Mouse (Mus musculus) hindbrain, embryonic 10.5 days (tissue): Measurements from ENCODE around the gene Nfkbib. TPM values are rescaled to one million over a fixed set of nuclear protein-coding genes. Genes with fewer than 3 reads are reported as not detected.
A peak's percentile ranks its signal among the peaks of the same experiment; 100 is the strongest.

ENCODE experiments used
- DNase-seq: peaks from one replicate; pipeline ENCODE4 v3.0.0-alpha.2; 2017; ENCODE audit warnings: low spot score
- H3K27ac ChIP-seq: fragments of 300-500 bp; sonication (generic); 2 replicates; pipeline ENCODE4 v1.5.1; 2016; ENCODE audit warnings: mild to moderate bottlenecking, moderate library complexity
- H3K27me3 ChIP-seq: fragments of 300-500 bp; sonication (generic); 2 replicates; pipeline ENCODE4 v1.6.1; 2016; ENCODE audit warnings: mild to moderate bottlenecking; ENCODE audit not compliant: poor library complexity, insufficient read depth, severe bottlenecking
- H3K36me3 ChIP-seq: fragments of 300-500 bp; sonication (generic); 2 replicates; pipeline ENCODE4 v1.6.1; 2016; ENCODE audit warnings: mild to moderate bottlenecking, moderate library complexity
- H3K4me1 ChIP-seq: fragments of 300-500 bp; sonication (generic); replicated peaks from 2 replicates; pipeline ENCODE4 v1.6.1; 2016; ENCODE audit warnings: mild to moderate bottlenecking
- H3K4me3 ChIP-seq: fragments of 300-500 bp; sonication (generic); 2 replicates; pipeline ENCODE4 v1.5.1; 2016; ENCODE audit warnings: mild to moderate bottlenecking, moderate library complexity
- H3K9me3 ChIP-seq: fragments of 300-500 bp; sonication (generic); 2 replicates; pipeline ENCODE4 v1.6.1; 2016; ENCODE audit warnings: mild to moderate bottlenecking, moderate library complexity
- WGBS: fragments of 180-500 bp; shearing (Covaris S2); methylation state at CpG from one replicate; pipeline ENCODE4 v1.1.7; 2016; 5-methylcytosine and 5-hydroxymethylcytosine counted together
- polyA plus RNA-seq: library from polyadenylated mRNA; unstranded; fragments of >200 nt; fragmentation: Nextera tagmentation; extraction: Ambion mirVana; gene quantifications from 2 replicates; pipeline ENCODE4 v1.2.1, GENCODE M21; 2016

Nfkbib gene
- polyA plus RNA-seq, 1 experiment from 2014 or later = 61.1 TPM

DNA sequence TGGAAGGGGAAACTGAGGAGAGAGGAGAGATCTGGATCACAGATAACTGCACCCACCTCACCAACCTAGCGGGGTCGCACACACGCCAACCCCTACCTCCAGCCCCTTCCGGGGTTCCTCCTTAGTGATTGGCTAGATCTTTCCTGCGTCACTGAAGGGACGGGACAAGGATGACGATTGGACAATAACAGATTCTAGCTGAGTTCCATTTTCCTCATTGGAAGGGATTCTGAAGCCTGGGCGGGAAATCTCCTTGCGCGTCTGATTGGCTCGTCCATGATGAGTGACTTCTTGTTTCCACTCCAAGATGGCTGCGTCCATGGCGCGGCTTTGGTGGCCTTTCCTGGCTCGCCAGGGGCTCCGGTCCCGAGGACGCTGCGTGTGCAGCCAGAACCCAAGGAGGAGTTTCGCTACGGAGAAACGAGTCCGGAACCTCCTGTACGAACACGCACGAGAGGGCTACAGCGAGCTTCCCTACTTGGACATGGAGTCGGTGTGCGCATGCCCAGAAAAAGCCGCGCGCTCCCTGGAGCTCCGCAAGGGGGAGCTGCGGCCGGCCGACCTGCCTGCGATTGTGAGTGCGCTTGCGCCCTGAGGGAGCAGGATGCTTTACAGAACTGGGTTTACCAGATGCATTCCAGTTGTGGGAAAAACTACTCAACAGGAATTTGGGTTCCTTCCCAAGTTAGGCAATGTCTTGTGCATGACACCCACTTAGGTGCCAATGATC lies 25.4 kb downstream of the Nfkbib start, which contains the start of the genes Mrps12 and Sars2:
Gene Mrps12, minus strand, starts transcription at position 112 of the 730 bp plus-strand sequence.
Gene Sars2, plus strand, starts transcription at position 284 of the 730 bp plus-strand sequence.
- Histone ChIP-seq H3K27ac (peak within 1 kb of the TSS; percentile 93), H3K4me1 (peaks cover 18% of the 10 kb centered on the region), H3K27me3 (no peaks in the 10 kb centered on the region), H3K9me3 (no peaks in the 10 kb centered on the region), H3K4me3 (peak within 1 kb of the TSS; percentile 69), H3K36me3 (peaks cover 65% of the 10 kb centered on the region)
- peak; percentile 96 for DNase-seq
- WGBS = under 1% methylated on average over 39 of the region's 39 CpGs

GRCm38 (mm10) chr7:28741368-28741708 lies 26.0 kb downstream of the Nfkbib start:
- Histone ChIP-seq H3K4me3 (peak overlapping the region; percentile 69), H3K4me1 (peaks cover 18% of the 10 kb centered on the region), H3K9me3 (no peaks in the 10 kb centered on the region), H3K36me3 (peaks cover 65% of the 10 kb centered on the region), H3K27me3 (no peaks in the 10 kb centered on the region), H3K27ac (peak overlapping the region; percentile 93)
- no peak for DNase-seq
- WGBS = under 1% methylated on average over 13 of the region's 13 CpGs

- Histone ChIP-seq H3K9me3 (no peaks in the 10 kb centered on the region), H3K27ac (peak overlapping the region; percentile 93), H3K4me3 (peak overlapping the region; percentile 69), H3K4me1 (peaks cover 18% of the 10 kb centered on the region), H3K36me3 (peaks cover 65% of the 10 kb centered on the region), H3K27me3 (no peaks in the 10 kb centered on the region)
- WGBS = 43% methylated on average over 9 of the region's 9 CpGs
- no peak for DNase-seq
These were observed 26.4 kb downstream of the Nfkbib start for GRCm38 (mm10) chr7:28740949-28741348.

- Histone ChIP-seq H3K27ac (no peak overlapping the region), H3K27me3 (no peaks in the 10 kb centered on the region), H3K4me3 (0 out of 2 replicates have a peak overlapping the region, but pooled peaks have one; percentile 4), H3K9me3 (no peaks in the 10 kb centered on the region), H3K4me1 (peaks cover 18% of the 10 kb centered on the region), H3K36me3 (peaks cover 56% of the 10 kb centered on the region)
- 94% methylated on average over 21 of the region's 21 CpGs for WGBS
- no peak for DNase-seq
These were observed 27.5 kb downstream of the Nfkbib start for GRCm38 (mm10) chr7:28739829-28740228.

DNA sequence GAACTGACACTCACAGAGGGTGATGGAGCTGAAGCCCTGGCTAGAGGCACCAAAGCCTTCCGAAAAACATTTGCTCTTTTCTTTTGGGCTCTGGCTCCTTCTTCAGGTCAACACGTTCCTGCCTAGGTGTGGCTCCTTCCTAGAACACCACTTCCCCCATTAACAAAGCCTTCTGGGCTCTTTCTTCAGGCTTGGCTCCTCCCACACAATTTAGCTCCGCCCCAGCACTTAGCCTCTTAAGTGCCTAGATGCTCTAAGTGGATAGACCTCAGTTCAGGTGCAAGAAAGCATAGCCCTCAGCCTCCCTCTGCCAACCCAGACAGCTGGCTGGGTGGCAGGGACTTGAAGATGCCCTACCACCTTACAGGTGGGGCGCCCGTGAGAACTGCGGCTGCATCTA lies 31.6 kb downstream of the Nfkbib start:
- Histone ChIP-seq H3K4me3 (no peak overlapping the region), H3K36me3 (peaks cover 53% of the 10 kb centered on the region), H3K27ac (no peak overlapping the region), H3K9me3 (peaks cover 7% of the 10 kb centered on the region), H3K27me3 (peaks cover 21% of the 10 kb centered on the region), H3K4me1 (peaks cover 21% of the 10 kb centered on the region)
- no peak for DNase-seq
- 82% methylated on average over 6 of the region's 6 CpGs for WGBS

- peaks cover 17% of the 10 kb centered on the region for H3K4me1 ChIP-seq
- H3K27me3 ChIP-seq = peaks cover 21% of the 10 kb centered on the region
- H3K27ac ChIP-seq = peak overlapping the region; percentile 78
- DNase-seq = no peak
- H3K4me3 ChIP-seq = peak overlapping the region; percentile 56
- peaks cover 30% of the 10 kb centered on the region for H3K36me3 ChIP-seq
- 5% methylated on average over 11 of the region's 11 CpGs for WGBS
- H3K9me3 ChIP-seq = peaks cover 7% of the 10 kb centered on the region
These were observed 34.1 kb downstream of the Nfkbib start for GRCm38 (mm10) chr7:28733211-28733610.

DNA sequence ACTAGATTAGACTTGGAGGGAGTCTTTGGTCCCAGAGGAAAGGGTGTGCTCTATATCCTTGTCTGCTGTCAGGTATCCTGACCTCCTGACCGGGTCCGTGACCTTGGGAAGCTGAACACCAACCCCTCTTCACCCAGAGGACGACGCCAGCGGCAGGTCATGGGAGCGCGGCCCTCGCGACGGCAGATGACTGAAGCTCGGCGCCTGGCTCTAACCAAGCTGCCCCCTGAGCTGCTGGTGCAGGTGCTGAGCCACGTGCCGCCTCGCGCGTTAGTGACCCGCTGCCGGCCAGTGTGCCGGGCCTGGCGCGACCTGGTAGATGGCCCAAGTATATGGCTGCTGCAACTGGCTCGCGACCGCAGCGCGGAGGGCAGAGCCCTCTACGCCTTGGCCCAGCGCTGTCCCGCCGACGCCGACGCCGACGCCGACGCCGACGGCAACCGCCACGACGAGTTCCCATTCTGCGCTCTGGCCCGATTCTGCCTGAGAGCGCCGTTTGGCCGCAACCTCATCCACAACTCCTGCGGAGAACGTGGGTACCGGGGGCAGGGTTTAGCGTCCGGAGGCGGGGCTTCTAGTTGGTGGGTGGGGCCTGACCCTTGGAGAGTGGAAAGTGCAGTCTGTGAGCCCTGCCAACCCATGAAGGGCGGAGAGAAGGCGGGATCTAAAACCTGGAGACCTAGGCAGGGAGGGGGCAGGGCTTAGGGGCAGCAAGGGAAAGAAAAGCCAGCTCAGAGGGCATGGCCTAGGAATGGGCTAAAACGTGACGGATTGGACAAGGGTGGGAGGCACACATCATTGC lies 34.8 kb downstream of the Nfkbib start:
- peaks cover 7% of the 10 kb centered on the region for H3K9me3 ChIP-seq
- 2% methylated on average over 58 of the region's 58 CpGs for WGBS
- H3K4me3 ChIP-seq = peak overlapping the region; percentile 56
- peaks cover 21% of the 10 kb centered on the region for H3K4me1 ChIP-seq
- H3K27me3 ChIP-seq = peaks cover 21% of the 10 kb centered on the region
- peaks cover 24% of the 10 kb centered on the region for H3K36me3 ChIP-seq
- peak; percentile 85 for DNase-seq
- H3K27ac ChIP-seq = peak overlapping the region; percentile 78

DNA sequence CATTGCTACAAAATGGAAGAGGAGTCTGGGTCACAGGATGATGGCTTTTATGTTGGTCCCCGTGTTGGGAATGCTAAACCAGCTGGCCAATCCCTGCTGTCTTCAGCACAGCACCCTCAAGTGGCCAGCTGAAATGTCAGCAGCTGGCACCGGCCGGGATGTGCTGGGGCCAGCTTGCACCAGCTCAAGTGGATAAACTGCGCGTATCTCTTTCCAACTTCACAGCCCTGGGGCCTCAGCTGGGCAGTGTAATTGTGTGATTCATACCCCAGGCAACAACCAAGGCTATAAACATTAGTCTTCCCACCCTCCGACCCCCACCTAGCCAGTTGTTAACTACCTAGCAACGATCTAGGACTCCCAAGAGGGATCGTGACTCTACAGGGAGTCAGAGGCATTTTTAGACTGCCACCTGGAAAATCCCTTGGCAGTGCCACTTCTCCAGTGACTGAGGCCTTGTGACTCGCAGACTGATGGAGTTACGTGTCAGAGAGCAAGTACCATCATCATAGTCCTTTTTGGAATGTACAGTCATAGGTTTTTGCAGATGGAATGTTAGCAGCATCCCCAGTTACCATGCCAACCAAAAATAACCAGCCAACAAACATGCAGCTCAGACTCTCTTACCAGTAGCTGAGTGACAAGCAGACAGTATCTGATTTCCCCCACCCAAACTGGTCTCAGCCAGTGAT lies 39.5 kb downstream of the Nfkbib start:
- 65% methylated on average over 10 of the region's 10 CpGs for WGBS
- DNase-seq = peak; percentile 15
- Histone ChIP-seq H3K9me3 (peaks cover 7% of the 10 kb centered on the region), H3K4me1 (peaks cover 16% of the 10 kb centered on the region), H3K36me3 (peaks cover 12% of the 10 kb centered on the region), H3K27ac (no peak overlapping the region), H3K27me3 (peaks cover 21% of the 10 kb centered on the region), H3K4me3 (no peak overlapping the region)

DNA sequence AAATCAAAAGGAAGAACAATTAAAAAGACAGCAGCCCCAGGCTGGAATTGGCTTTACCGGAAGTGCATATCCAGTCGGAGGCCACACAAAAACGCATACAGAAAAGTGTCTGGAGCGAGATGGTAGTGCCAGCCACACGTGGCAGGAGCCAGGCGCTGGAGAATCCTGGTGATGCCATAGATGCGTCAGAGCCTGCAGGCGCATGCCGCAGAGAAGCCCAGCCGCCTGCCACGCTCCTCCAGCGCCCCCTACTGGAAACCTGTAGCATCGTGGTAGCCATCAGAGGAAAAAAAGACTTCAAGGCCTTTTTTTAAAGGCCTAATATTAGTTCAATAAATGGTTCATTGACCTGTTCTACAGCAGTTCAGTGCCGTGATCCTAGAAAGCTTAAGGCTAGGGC lies 40.7 kb downstream of the Nfkbib start:
- Histone ChIP-seq H3K4me3 (no peak overlapping the region), H3K4me1 (0 out of 2 replicates have a peak, but pooled peaks cover 9% of the 10 kb centered on the region), H3K9me3 (peaks cover 6% of the 10 kb centered on the region), H3K27ac (no peak overlapping the region), H3K36me3 (peaks cover 10% of the 10 kb centered on the region), H3K27me3 (peaks cover 9% of the 10 kb centered on the region)
- 8% methylated on average over 14 of the region's 14 CpGs for WGBS
- peak; percentile 81 for DNase-seq

- Histone ChIP-seq H3K36me3 (peaks cover 5% of the 10 kb centered on the region; the same call in 1 of the 2 replicates), H3K4me3 (no peak overlapping the region), H3K9me3 (no peaks in the 10 kb centered on the region), H3K27ac (no peak overlapping the region), H3K27me3 (no peaks in the 10 kb centered on the region), H3K4me1 (0 out of 2 replicates have a peak, but pooled peaks cover 9% of the 10 kb centered on the region)
- WGBS = 92% methylated on average over 2 of the region's 2 CpGs
- no peak for DNase-seq
These were observed 42.7 kb downstream of the Nfkbib start for GRCm38 (mm10) chr7:28724613-28725012.

DNA sequence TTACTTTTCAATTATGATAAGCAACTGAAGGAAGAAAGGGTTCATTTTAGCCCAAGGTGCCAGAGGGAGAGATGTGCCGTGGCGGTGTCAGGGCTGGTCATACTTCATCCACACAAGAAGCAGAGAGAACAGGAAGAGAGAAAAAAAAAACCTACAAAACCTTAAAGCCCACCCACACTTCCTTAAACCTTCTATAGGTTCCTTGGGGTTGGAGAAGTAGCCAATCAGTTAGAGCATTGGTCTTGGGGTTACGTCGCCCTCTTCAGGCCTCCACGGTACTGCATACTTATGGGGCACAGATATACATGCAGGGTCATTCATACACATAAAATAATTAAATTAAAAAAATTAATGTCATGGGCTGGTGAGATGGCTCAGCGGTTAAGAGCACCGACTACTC lies 45.2 kb downstream of the Nfkbib start:
- 96% methylated on average over 7 of the region's 7 CpGs for WGBS
- no peak for DNase-seq

DNA sequence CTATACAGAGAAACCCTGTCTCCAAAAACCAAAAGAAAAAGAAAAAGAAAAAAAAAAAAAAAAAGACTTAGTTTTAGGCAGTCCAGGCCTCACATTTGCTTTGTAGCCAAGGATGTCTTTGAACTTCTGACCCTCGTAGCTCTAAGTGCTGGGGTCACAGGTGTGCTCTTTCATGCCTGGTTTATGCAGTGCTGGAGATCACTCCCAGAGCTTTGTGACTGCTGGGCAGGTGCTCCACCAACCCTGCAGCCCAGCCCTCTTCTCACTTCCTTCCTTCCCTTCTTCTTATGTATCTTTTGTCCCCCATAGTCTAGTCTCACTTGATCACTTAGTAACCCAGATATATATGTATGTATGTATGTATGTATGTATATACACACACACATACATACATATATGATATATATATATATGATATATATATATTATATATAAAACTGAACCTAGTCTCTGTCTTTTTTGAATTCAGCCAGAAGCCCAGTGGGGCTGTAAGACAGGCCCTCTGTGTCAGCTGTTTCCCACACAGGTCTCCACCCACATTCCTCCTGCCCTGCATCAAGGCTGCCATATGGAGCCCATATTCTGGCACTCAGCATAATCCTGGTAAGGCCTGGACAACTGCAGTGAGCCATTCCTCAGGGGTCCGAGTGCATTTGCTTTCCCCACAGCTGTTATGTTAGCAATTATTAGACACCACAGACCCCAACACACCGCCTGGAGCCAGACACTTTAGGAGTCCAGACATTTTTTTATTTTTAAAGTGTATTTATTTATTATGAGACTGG lies 46.4 kb downstream of the Nfkbib start:
- H3K9me3 ChIP-seq = no peaks in the 10 kb centered on the region
- 0 out of 2 replicates have a peak, but pooled peaks cover 7% of the 10 kb centered on the region for H3K27me3 ChIP-seq
- WGBS = 71% methylated on average over 3 of the region's 3 CpGs
- H3K36me3 ChIP-seq = peaks cover 5% of the 10 kb centered on the region; the same call in 1 of the 2 replicates
- peak; percentile 33 for DNase-seq
- no peak overlapping the region for H3K27ac ChIP-seq
- no peak overlapping the region for H3K4me3 ChIP-seq
- peaks cover 18% of the 10 kb centered on the region for H3K4me1 ChIP-seq

More for the DNA sequence above, 45.2 kb downstream of the Nfkbib start:
- Histone ChIP-seq H3K36me3 (peaks cover 5% of the 10 kb centered on the region; the same call in 1 of the 2 replicates), H3K4me1 (peaks cover 10% of the 10 kb centered on the region; the same call in 1 of the 2 replicates), H3K27ac (no peak overlapping the region), H3K27me3 (0 out of 2 replicates have a peak, but pooled peaks cover 4% of the 10 kb centered on the region), H3K4me3 (no peak overlapping the region), H3K9me3 (no peaks in the 10 kb centered on the region)
